21 mouse cellular contexts compared by ENCODE assay signal in the genomic region with DNA sequence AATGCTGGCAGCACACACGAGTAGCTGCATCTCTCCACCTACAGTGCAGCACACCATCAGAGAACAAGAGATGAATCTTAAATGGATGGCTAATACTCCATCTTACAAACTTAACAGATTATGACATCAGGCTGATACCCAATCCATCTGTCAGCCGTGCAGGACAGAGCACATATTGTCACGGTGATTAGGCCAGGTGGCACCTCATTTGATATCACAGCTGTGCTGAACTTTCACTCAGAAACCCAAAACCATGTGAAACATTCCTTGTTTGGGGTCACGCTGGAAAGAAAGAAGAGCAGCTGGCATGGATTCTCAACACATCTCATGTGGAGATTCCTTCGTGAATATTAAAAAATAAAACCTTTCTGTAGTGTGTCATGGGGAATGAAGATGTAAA.
A peak's percentile ranks its signal among the peaks of the same experiment; 100 is the strongest.
DNase-seq lines count a peak whose midpoint lies in the region; ATAC-seq and TF ChIP-seq lines count a peak whose summit lies in the region.
"Had no signal": no experiment of that assay in that cellular context is flagged by ENCODE, and none has a peak within 500 bp of the region (broad histone marks: within the 10 kb centered on the region; RNA-seq: fewer than 3 reads in every experiment).

No protein-coding gene starts in this region.

- no peaks in the 10 kb centered on the region for H3K27me3 ChIP-seq in hindbrain, embryonic 13.5 days
- H3K27me3 ChIP-seq in hindbrain, embryonic 11.5 days (ENCODE audit: control insufficient read depth, insufficient read depth, low read length), result no peaks in the 10 kb centered on the region
- no peaks in the 10 kb centered on the region for H3K27me3 ChIP-seq in midbrain, postnatal 0 days (ENCODE audit: insufficient read depth, low read length)
- H3K27me3 ChIP-seq in midbrain, embryonic 10.5 days (ENCODE audit: low read depth, poor library complexity, severe bottlenecking), result no peaks in the 10 kb centered on the region
- H3K27me3 ChIP-seq in embryonic facial prominence, embryonic 12.5 days, result no peaks in the 10 kb centered on the region
- H3K27me3 ChIP-seq in myocyte (ENCODE audit: control insufficient read depth, insufficient read depth, insufficient read length), result no peaks in the 10 kb centered on the region
- H3K27me3 ChIP-seq: limb, embryonic 12.5 days; liver, embryonic 15.5 days; neural tube, embryonic 13.5 days; Patski had no signal

- no peaks in the 10 kb centered on the region for H3K9me3 ChIP-seq in hindbrain, embryonic 13.5 days
- H3K9me3 ChIP-seq in hindbrain, embryonic 11.5 days (ENCODE audit: control insufficient read depth, low read length), result no peaks in the 10 kb centered on the region
- H3K9me3 ChIP-seq in midbrain, postnatal 0 days (ENCODE audit: low read length), result no peaks in the 10 kb centered on the region
- H3K9me3 ChIP-seq in midbrain, embryonic 10.5 days (replicated peaks), result no peaks in the 10 kb centered on the region
- no peaks in the 10 kb centered on the region for H3K9me3 ChIP-seq in embryonic facial prominence, embryonic 12.5 days
- H3K9me3 ChIP-seq: limb, embryonic 12.5 days; liver, embryonic 15.5 days; neural tube, embryonic 13.5 days had no signal

- 49% methylated on average over 5 of the region's 5 CpGs for WGBS in hindbrain, embryonic 13.5 days
- WGBS in hindbrain, embryonic 11.5 days, result 59% methylated on average over 5 of the region's 5 CpGs
- WGBS in midbrain, postnatal 0 days, result 48% methylated on average over 5 of the region's 5 CpGs
- WGBS in midbrain, embryonic 10.5 days, result 74% methylated on average over 5 of the region's 5 CpGs
- 33% methylated on average over 5 of the region's 5 CpGs for WGBS in embryonic facial prominence, embryonic 12.5 days

- H3K79me2 ChIP-seq in myocyte (ENCODE audit: control insufficient read depth, insufficient read depth), result no peaks in the 10 kb centered on the region

- no peak overlapping the region for H3K27ac ChIP-seq in hindbrain, embryonic 13.5 days
- H3K27ac ChIP-seq in hindbrain, embryonic 11.5 days (ENCODE audit: low read depth, low read length), result no peak overlapping the region
- no peak overlapping the region for H3K27ac ChIP-seq in midbrain, postnatal 0 days (ENCODE audit: low read depth, low read length)
- H3K27ac ChIP-seq in midbrain, embryonic 10.5 days (replicated peaks), result no peak overlapping the region
- no peak overlapping the region for H3K27ac ChIP-seq in embryonic facial prominence, embryonic 12.5 days
- H3K27ac ChIP-seq: limb, embryonic 12.5 days; liver, embryonic 15.5 days; macrophage; neural tube, embryonic 13.5 days had no signal

- peak; percentile 52; the same call in 1 of the 2 replicates for ATAC-seq in hindbrain, embryonic 13.5 days (ENCODE audit: low FRiP score)
- no peak for ATAC-seq in hindbrain, embryonic 11.5 days (ENCODE audit: low FRiP score)
- ATAC-seq in midbrain, postnatal 0 days (ENCODE audit: low FRiP score), result no peak
- 0 out of 2 replicates have a peak, but pooled peaks have one; percentile 47 for ATAC-seq in embryonic facial prominence, embryonic 12.5 days (ENCODE audit: insufficient number of reproducible peaks, insufficient read depth, low FRiP score, low TSS enrichment)
- ATAC-seq: activated CD4-positive, CD25-positive, alpha-beta regulatory T cell, adult 4 months; Patski had no signal

- H3ac ChIP-seq in myocyte (ENCODE audit: control insufficient read depth, insufficient read length), result no peak overlapping the region

- TF ChIP-seq CTCF in midbrain, postnatal 0 days (IDR thresholded peaks at IDR 0.05), result no peak

- no peaks in the 10 kb centered on the region for H3K36me3 ChIP-seq in hindbrain, embryonic 13.5 days
- no peaks in the 10 kb centered on the region for H3K36me3 ChIP-seq in hindbrain, embryonic 11.5 days (ENCODE audit: control insufficient read depth, insufficient read depth, low read length)
- H3K36me3 ChIP-seq in midbrain, postnatal 0 days (ENCODE audit: insufficient read depth, low read length), result no peaks in the 10 kb centered on the region
- H3K36me3 ChIP-seq in midbrain, embryonic 10.5 days, result no peaks in the 10 kb centered on the region
- no peaks in the 10 kb centered on the region for H3K36me3 ChIP-seq in embryonic facial prominence, embryonic 12.5 days
- no peaks in the 10 kb centered on the region for H3K36me3 ChIP-seq in myocyte (ENCODE audit: control insufficient read depth, insufficient read depth)
- H3K36me3 ChIP-seq: limb, embryonic 12.5 days; liver, embryonic 15.5 days; neural tube, embryonic 13.5 days had no signal

- H3K4me3 ChIP-seq in hindbrain, embryonic 13.5 days, result no peak overlapping the region
- H3K4me3 ChIP-seq in hindbrain, embryonic 11.5 days (ENCODE audit: low read depth, low read length), result no peak overlapping the region
- H3K4me3 ChIP-seq in midbrain, postnatal 0 days (ENCODE audit: low read depth, low read length), result no peak overlapping the region
- no peak overlapping the region for H3K4me3 ChIP-seq in midbrain, embryonic 10.5 days
- H3K4me3 ChIP-seq in embryonic facial prominence, embryonic 12.5 days, result no peak overlapping the region
- no peak overlapping the region for H3K4me3 ChIP-seq in myocyte
- H3K4me3 ChIP-seq: erythroblast, embryonic 14.5 days; limb, embryonic 12.5 days; liver, embryonic 15.5 days; neural tube, embryonic 13.5 days had no signal

- H3K4me1 ChIP-seq in hindbrain, embryonic 13.5 days (replicated peaks), result no peaks in the 10 kb centered on the region
- H3K4me1 ChIP-seq in hindbrain, embryonic 11.5 days (replicated peaks; ENCODE audit: control insufficient read depth, insufficient read depth, low read length), result no peaks in the 10 kb centered on the region
- H3K4me1 ChIP-seq in midbrain, postnatal 0 days (ENCODE audit: insufficient read depth, low read length), result no peaks in the 10 kb centered on the region
- H3K4me1 ChIP-seq in midbrain, embryonic 10.5 days, result no peaks in the 10 kb centered on the region
- H3K4me1 ChIP-seq in embryonic facial prominence, embryonic 12.5 days, result no peaks in the 10 kb centered on the region
- H3K4me1 ChIP-seq: limb, embryonic 12.5 days; liver, embryonic 15.5 days; neural tube, embryonic 13.5 days had no signal

- no peak overlapping the region for H3K4me2 ChIP-seq in hindbrain, embryonic 13.5 days
- H3K4me2 ChIP-seq in hindbrain, embryonic 11.5 days (replicated peaks; ENCODE audit: low read depth, low read length), result no peak overlapping the region
- H3K4me2 ChIP-seq in midbrain, postnatal 0 days (ENCODE audit: low read depth, low read length, poor library complexity, severe bottlenecking), result no peak overlapping the region
- no peak overlapping the region for H3K4me2 ChIP-seq in embryonic facial prominence, embryonic 12.5 days (replicated peaks)
- H3K4me2 ChIP-seq in myocyte (ENCODE audit: low read depth), result no peak overlapping the region
- H3K4me2 ChIP-seq: limb, embryonic 12.5 days; liver, embryonic 15.5 days; neural tube, embryonic 13.5 days had no signal

- DNase-seq in hindbrain, embryonic 11.5 days (ENCODE audit: low spot score), result no peak
- peak; percentile 3 for DNase-seq in midbrain, postnatal 0 days (ENCODE audit: low spot score)
- DNase-seq in midbrain, embryonic 10.5 days (ENCODE audit: low spot score), result no peak
- no peak for DNase-seq in thymus, postnatal 0 days (ENCODE audit: low spot score)
- DNase-seq: adrenal gland, postnatal 14 days; cerebellum, adult 2 months; gastrocnemius, postnatal 36 days; heart, postnatal 10 days; kidney, adult 2 months; kidney, postnatal 25 days; thymus, adult 2 months had no signal

- H3K9ac ChIP-seq in hindbrain, embryonic 13.5 days, result no peak overlapping the region
- H3K9ac ChIP-seq in hindbrain, embryonic 11.5 days (ENCODE audit: low read depth, low read length), result no peak overlapping the region
- H3K9ac ChIP-seq in midbrain, postnatal 0 days (replicated peaks; ENCODE audit: low read length, poor library complexity, severe bottlenecking), result no peak overlapping the region
- H3K9ac ChIP-seq in embryonic facial prominence, embryonic 12.5 days, result no peak overlapping the region
- H3K9ac ChIP-seq: limb, embryonic 12.5 days; liver, embryonic 15.5 days; neural tube, embryonic 13.5 days had no signal

- TF ChIP-seq POLR2A in myocyte (IDR thresholded peaks at IDR 0.05; ENCODE audit: insufficient read length, low read depth), result no peak

TF ChIP-seq in myocyte, 11 proteins besides CTCF, POLR2A, EP300 and RAD21:
- TF ChIP-seq MAX (IDR thresholded peaks at IDR 0.05; ENCODE audit: low read depth) (no peak), POLR2AphosphoS2 (IDR thresholded peaks at IDR 0.05; ENCODE audit: insufficient read length, low read depth) (no peak), USF1 (IDR thresholded peaks at IDR 0.05; ENCODE audit: low read depth) (no peak), SRF (IDR thresholded peaks at IDR 0.05; ENCODE audit: control insufficient read depth, insufficient read length, low read depth) (no peak), REST (IDR thresholded peaks at IDR 0.05; ENCODE audit: insufficient read depth, insufficient read length) (no peak), TCF3 (IDR thresholded peaks at IDR 0.05; ENCODE audit: insufficient read length, low read depth) (no peak), MYOD1 (IDR thresholded peaks at IDR 0.05; ENCODE audit: control insufficient read depth in 1 of 3, insufficient read length in 2 of 3, low read depth in 2 of 3) (peak in 2 of 3 experiments; percentile 82), TCF12 (IDR thresholded peaks at IDR 0.05; ENCODE audit: insufficient read depth, poor library complexity, severe bottlenecking) (no peak), CEBPB (IDR thresholded peaks at IDR 0.05; ENCODE audit: insufficient read depth, poor library complexity, severe bottlenecking) (no peak), E2F4 (IDR thresholded peaks at IDR 0.05; ENCODE audit: insufficient read depth) (no peak), MYOG (IDR thresholded peaks at IDR 0.05; ENCODE audit: control insufficient read depth in 1 of 3, insufficient read depth in 1 of 3, insufficient read length in 2 of 3, low read depth in 2 of 3) (peak in 1 of 3 experiments; percentile 51)

Comparison
In these comparisons a context has a peak if more than half of its experiments do, and no peak if none do; other contexts are left out.
1. ATAC-seq: peak in hindbrain, embryonic 13.5 days (single experiment) and embryonic facial prominence, embryonic 12.5 days (single experiment); none in hindbrain, embryonic 11.5 days (single experiment) and midbrain, postnatal 0 days (single experiment).